Mouse (Mus musculus) megakaryocyte-erythroid progenitor cell, adult 5 weeks (primary cell): ENCODE results near the gene Pou5f1. TPM values are rescaled to one million over a fixed set of nuclear protein-coding genes. Genes with fewer than 3 reads are reported as not detected.

Experiments
- polyA plus RNA-seq: library from polyadenylated mRNA; stranded (reverse); fragments of >175 nt; gene quantifications from 2 replicates; pipeline ENCODE4 v1.2.3, GENCODE M21; 2012

The Pou5f1 gene
- not detected in 2 replicates for polyA plus RNA-seq

GRCm38 (mm10) chr17:35505776-35506175, at the start of gene Pou5f1:
Pou5f1 (plus strand) TSS chr17:35506018.

GRCm38 (mm10) chr17:35469842-35470751, 35.7 kb upstream of the Pou5f1 start, which contains the start of gene H2-Q10:
H2-Q10 (plus strand) TSS chr17:35470089.

GRCm38 (mm10) chr17:35516652-35517500, 11.1 kb downstream of the Pou5f1 start, which contains the start of the genes Tcf19 and Cchcr1:
Tcf19 (minus strand) TSS chr17:35516824.
Cchcr1 (plus strand) TSS chr17:35517100.

GRCm38 (mm10) chr17:35532901-35533300, 27.1 kb downstream of the Pou5f1 start, which contains the start of gene Psors1c2:
Psors1c2 (plus strand) TSS chr17:35533201.

GRCm38 (mm10) chr17:35551881-35552414, 46.1 kb downstream of the Pou5f1 start, which contains the start of gene Cdsn:
Cdsn (plus strand) TSS chr17:35552128.

Other genes with a start within 250 kb of the Pou5f1 start
- gene H2-D1, start 243.3 kb upstream of the Pou5f1 start, polyA plus RNA-seq, result 854 and 953 TPM in 2 replicates
- not detected in 2 replicates for gene H2-Q1, start 185.6 kb upstream of the Pou5f1 start, polyA plus RNA-seq
- gene H2-Q2, start 163.8 kb upstream of the Pou5f1 start, polyA plus RNA-seq, result not detected in 2 replicates
- 178 and 252 TPM in 2 replicates for gene H2-Q4, start 126.4 kb upstream of the Pou5f1 start, polyA plus RNA-seq
- 207 and 337 TPM in 2 replicates for gene H2-Q6, start 81.2 kb upstream of the Pou5f1 start, polyA plus RNA-seq
- 180 and 308 TPM in 2 replicates for gene H2-Q7, start 66.9 kb upstream of the Pou5f1 start, polyA plus RNA-seq
- gene H2-Q10, start 35.9 kb upstream of the Pou5f1 start, polyA plus RNA-seq, result 2.5 and 3.2 TPM in 2 replicates
- 38.9 and 42.3 TPM in 2 replicates for gene Tcf19, start 10.8 kb downstream of the Pou5f1 start, polyA plus RNA-seq
- gene Cchcr1, start 11.1 kb downstream of the Pou5f1 start, polyA plus RNA-seq, result 14.8 and 25.7 TPM in 2 replicates
- 0.57 and 0.73 TPM in 2 replicates for gene Psors1c2, start 27.2 kb downstream of the Pou5f1 start, polyA plus RNA-seq
- not detected in 2 replicates for gene Cdsn, start 46.1 kb downstream of the Pou5f1 start, polyA plus RNA-seq
- not detected in 2 replicates for gene 2300002M23Rik, start 61.4 kb downstream of the Pou5f1 start, polyA plus RNA-seq
- gene Sfta2, start 95.5 kb downstream of the Pou5f1 start, polyA plus RNA-seq, result not detected in 2 replicates
- not detected in 2 replicates for gene Gm9573, start 120.6 kb downstream of the Pou5f1 start, polyA plus RNA-seq
- gene Mucl3, start 137.7 kb downstream of the Pou5f1 start, polyA plus RNA-seq, result not detected in 2 replicates
- 112 TPM in 2 replicates for gene Vars2, start 161.6 kb downstream of the Pou5f1 start, polyA plus RNA-seq
- gene Gtf2h4, start 167.7 kb downstream of the Pou5f1 start, polyA plus RNA-seq, result 41.9 and 44.9 TPM in 2 replicates
- gene Ddr1, start 198.6 kb downstream of the Pou5f1 start, polyA plus RNA-seq, result 0.49 and 0.79 TPM in 2 replicates